Mouse (Mus musculus) kidney, postnatal 0 days (tissue): ENCODE data around the gene Cmtr1. TPM values are rescaled to one million over a fixed set of nuclear protein-coding genes. Genes with fewer than 3 reads are reported as not detected.
A peak's percentile ranks its signal among the peaks of the same experiment; 100 is the strongest.

ENCODE experiments used
- ATAC-seq: fragments of 200-750 bp; cut with Nextera tagmentation; replicated peaks from 2 replicates; pipeline ENCODE4 v1.8.0; 2017; ENCODE audit warnings: low read depth, moderate number of reproducible peaks, moderate TSS enrichment, moderate library complexity; ENCODE audit not compliant: low FRiP score
- DNase-seq: peaks from one replicate; pipeline ENCODE4 v3.0.0-alpha.2; 2016; ENCODE audit warnings: low spot score
- H3K27ac ChIP-seq: fragments of 300-500 bp; sonication (generic); 2 replicates; pipeline ENCODE4 v1.5.1; 2014; ENCODE audit warnings: mild to moderate bottlenecking
- H3K27me3 ChIP-seq: fragments of 300-500 bp; sonication (generic); 2 replicates; pipeline ENCODE4 v1.6.1; 2014; ENCODE audit warnings: low read length, mixed read lengths; ENCODE audit not compliant: insufficient read depth
- H3K36me3 ChIP-seq: fragments of 300-500 bp; sonication (generic); 2 replicates; pipeline ENCODE4 v1.6.1; 2014; ENCODE audit warnings: low read length, mixed read lengths; ENCODE audit not compliant: insufficient read depth
- H3K4me1 ChIP-seq: fragments of 300-500 bp; sonication (generic); replicated peaks from 2 replicates; pipeline ENCODE4 v1.6.1; 2014; ENCODE audit warnings: antibody characterized with exemption, low read length, mixed read lengths; ENCODE audit not compliant: insufficient read depth
- H3K4me2 ChIP-seq: fragments of 300-500 bp; sonication (generic); 2 replicates; pipeline ENCODE4 v1.6.1; 2014; ENCODE audit warnings: mild to moderate bottlenecking, low read length, moderate library complexity, mixed read lengths
- H3K4me3 ChIP-seq: fragments of 300-500 bp; sonication (generic); replicated peaks from 2 replicates; pipeline ENCODE4 v1.5.1; 2014; ENCODE audit warnings: low read depth, low read length
- H3K9ac ChIP-seq: fragments of 300-500 bp; sonication (generic); 2 replicates; pipeline ENCODE4 v1.6.1; 2014; ENCODE audit warnings: low read depth, low read length
- H3K9me3 ChIP-seq: fragments of 300-500 bp; sonication (generic); replicated peaks from 2 replicates; pipeline ENCODE4 v1.6.1; 2016; ENCODE audit warnings: low read length, inconsistent platforms, mixed read lengths
- CTCF ChIP-seq: IDR thresholded peaks from 2 replicates; pipeline ENCODE4 v1.5.1; 2016; ENCODE audit warnings: antibody characterized with exemption, low read depth, mild to moderate bottlenecking, moderate library complexity
- WGBS: fragments of 180-500 bp; shearing (Covaris S2); extraction: QIAGEN DNeasy Blood & Tissue Kit; methylation state at CpG from one replicate; pipeline ENCODE4 v1.1.7; 2014; 5-methylcytosine and 5-hydroxymethylcytosine counted together
- polyA plus RNA-seq: library from polyadenylated mRNA; unstranded; fragments of >200 nt; fragmentation: Nextera tagmentation; extraction: Ambion mirVana; gene quantifications from 2 replicates; pipeline ENCODE4 v1.2.1, GENCODE M21; 2015

Cmtr1 gene
- polyA plus RNA-seq, 1 experiment from 2014 or later, result 102 TPM

GRCm38 (mm10) chr17:29694516-29694915, 34.1 kb downstream of the Cmtr1 start:
- Histone ChIP-seq H3K27ac (no peak overlapping the region), H3K4me3 (no peak overlapping the region), H3K9ac (no peak overlapping the region), H3K4me1 (no peaks in the 10 kb centered on the region), H3K9me3 (no peaks in the 10 kb centered on the region), H3K4me2 (no peak overlapping the region), H3K27me3 (no peaks in the 10 kb centered on the region), H3K36me3 (peaks cover 65% of the 10 kb centered on the region)
- no peak for TF ChIP-seq CTCF
- ATAC-seq (no peak), DNase-seq (no peak)
- 84% methylated on average over 4 of the region's 4 CpGs for WGBS

- Histone ChIP-seq H3K27me3 (no peaks in the 10 kb centered on the region), H3K36me3 (peaks cover 76% of the 10 kb centered on the region), H3K4me2 (no peak overlapping the region), H3K4me1 (no peaks in the 10 kb centered on the region), H3K4me3 (no peak overlapping the region), H3K9ac (no peak overlapping the region), H3K9me3 (no peaks in the 10 kb centered on the region), H3K27ac (no peak overlapping the region)
- DNase-seq, result no peak
- no peak for TF ChIP-seq CTCF
- no peak for ATAC-seq
- WGBS, result 96% methylated on average over 8 of the region's 8 CpGs
Measured at GRCm38 (mm10) chr17:29696940-29697339, 36.5 kb downstream of the Cmtr1 start.

GRCm38 (mm10) chr17:29698421-29698820, 38.0 kb downstream of the Cmtr1 start:
- Histone ChIP-seq H3K9ac (no peak overlapping the region), H3K4me2 (no peak overlapping the region), H3K36me3 (peaks cover 84% of the 10 kb centered on the region), H3K9me3 (no peaks in the 10 kb centered on the region), H3K4me1 (no peaks in the 10 kb centered on the region), H3K27me3 (no peaks in the 10 kb centered on the region), H3K4me3 (no peak overlapping the region), H3K27ac (no peak overlapping the region)
- DNase-seq (no peak), ATAC-seq (no peak)
- TF ChIP-seq CTCF, result no peak
- WGBS, result 89% methylated on average over 6 of the region's 6 CpGs

- Histone ChIP-seq H3K4me2 (no peak overlapping the region), H3K9ac (no peak overlapping the region), H3K36me3 (peaks cover 71% of the 10 kb centered on the region), H3K27me3 (no peaks in the 10 kb centered on the region), H3K4me3 (no peak overlapping the region), H3K9me3 (no peaks in the 10 kb centered on the region), H3K4me1 (no peaks in the 10 kb centered on the region), H3K27ac (no peak overlapping the region)
- ATAC-seq (no peak), DNase-seq (no peak)
- no peak for TF ChIP-seq CTCF
- 92% methylated on average over 7 of the region's 7 CpGs for WGBS
Measured at GRCm38 (mm10) chr17:29700573-29700972, 40.2 kb downstream of the Cmtr1 start.

GRCm38 (mm10) chr17:29702938-29703710, 42.7 kb downstream of the Cmtr1 start:
- Histone ChIP-seq H3K9me3 (no peaks in the 10 kb centered on the region), H3K36me3 (peaks cover 51% of the 10 kb centered on the region), H3K9ac (no peak overlapping the region), H3K4me1 (peaks cover 11% of the 10 kb centered on the region; the same call in 1 of the 2 replicates), H3K27ac (no peak overlapping the region), H3K4me3 (no peak overlapping the region), H3K27me3 (no peaks in the 10 kb centered on the region), H3K4me2 (no peak overlapping the region)
- TF ChIP-seq CTCF, result no peak
- WGBS, result 89% methylated on average over 4 of the region's 4 CpGs
- no peak for DNase-seq
- ATAC-seq, result no peak

- no peak overlapping the region for H3K4me3 ChIP-seq
- H3K27ac ChIP-seq, result no peak overlapping the region
- no peaks in the 10 kb centered on the region; the same call in 1 of the 2 replicates for H3K27me3 ChIP-seq
- H3K4me1 ChIP-seq, result peaks cover 11% of the 10 kb centered on the region; the same call in 1 of the 2 replicates
- H3K4me2 ChIP-seq, result no peak overlapping the region
- peak; percentile 85 for TF ChIP-seq CTCF
- ATAC-seq, result no peak
- H3K36me3 ChIP-seq, result peaks cover 38% of the 10 kb centered on the region
- no peaks in the 10 kb centered on the region for H3K9me3 ChIP-seq
- H3K9ac ChIP-seq, result no peak overlapping the region
- peak; percentile 65 for DNase-seq
- WGBS, result 47% methylated on average over 3 of the region's 3 CpGs
Measured at GRCm38 (mm10) chr17:29704781-29705180, 44.4 kb downstream of the Cmtr1 start.
